ENCODE assay signal across 20 mouse cellular contexts in the genomic region with DNA sequence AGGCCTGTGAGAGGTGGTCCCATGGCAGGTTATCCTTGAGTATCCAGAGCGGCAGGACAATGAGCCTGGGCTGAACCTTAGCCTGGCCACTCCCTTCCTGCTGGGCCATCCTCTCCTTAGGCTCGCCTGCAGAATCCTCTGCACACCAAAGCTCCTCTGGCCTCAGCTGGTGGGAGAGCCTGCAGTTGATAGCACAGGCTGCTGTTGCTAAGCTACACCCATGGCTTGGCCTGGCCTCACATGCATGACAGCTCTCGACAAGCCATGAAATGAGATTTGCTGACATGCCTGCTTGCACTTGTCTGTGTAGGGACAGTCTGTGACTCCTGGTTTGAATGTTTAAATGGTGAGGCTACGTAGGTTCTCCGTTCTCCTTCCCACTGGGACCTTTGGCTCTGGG. TPM values are rescaled to one million over a fixed set of nuclear protein-coding genes. Genes with fewer than 3 reads are reported as not detected.
A peak's percentile ranks its signal among the peaks of the same experiment; 100 is the strongest.
DNase-seq lines count a peak whose midpoint lies in the region; ATAC-seq lines count a peak whose summit lies in the region.
"Had no signal": no experiment of that assay in that cellular context is flagged by ENCODE, and none has a peak within 500 bp of the region (broad histone marks: within the 10 kb centered on the region; RNA-seq: fewer than 3 reads in every experiment).

No protein-coding gene starts in this region.

- peaks cover 24% of the 10 kb centered on the region for H3K27me3 ChIP-seq in hindbrain, embryonic 10.5 days (ENCODE audit: insufficient read depth, poor library complexity, severe bottlenecking)
- H3K27me3 ChIP-seq in midbrain, embryonic 10.5 days (ENCODE audit: low read depth, poor library complexity, severe bottlenecking) = peaks cover 34% of the 10 kb centered on the region
- H3K27me3 ChIP-seq in neural tube, embryonic 14.5 days (ENCODE audit: control insufficient read depth, insufficient read depth, low read length) = no peaks in the 10 kb centered on the region
- peaks cover 29% of the 10 kb centered on the region; the same call in 1 of the 2 replicates for H3K27me3 ChIP-seq in heart, embryonic 11.5 days (ENCODE audit: control insufficient read depth, insufficient read depth, low read length)

- H3K4me2 ChIP-seq in neural tube, embryonic 14.5 days (ENCODE audit: low read depth, low read length) = no peak overlapping the region
- H3K4me2 ChIP-seq in heart, embryonic 11.5 days = no peak overlapping the region
- H3K4me2 ChIP-seq: heart, embryonic 12.5 days; liver, embryonic 12.5 days had no signal

- no peaks in the 10 kb centered on the region for H3K36me3 ChIP-seq in hindbrain, embryonic 10.5 days
- H3K36me3 ChIP-seq in midbrain, embryonic 10.5 days = no peaks in the 10 kb centered on the region
- H3K36me3 ChIP-seq in neural tube, embryonic 14.5 days (ENCODE audit: control insufficient read depth, insufficient read depth, low read length) = no peaks in the 10 kb centered on the region
- H3K36me3 ChIP-seq in heart, embryonic 11.5 days (ENCODE audit: control insufficient read depth, insufficient read depth, low read length) = no peaks in the 10 kb centered on the region
- H3K36me3 ChIP-seq: heart, embryonic 12.5 days; limb, embryonic 10.5 days; liver, embryonic 12.5 days had no signal

- 0 out of 2 replicates have a peak, but pooled peaks have one; percentile 5 for ATAC-seq in frontal cortex, adult (ENCODE audit: low TSS enrichment)
- ATAC-seq in neural tube, embryonic 14.5 days (ENCODE audit: low read depth) = 0 out of 2 replicates have a peak, but pooled peaks have one; percentile 17
- no peak for ATAC-seq in heart, embryonic 11.5 days (replicated peaks; ENCODE audit: insufficient number of reproducible peaks, low FRiP score, low TSS enrichment)
- ATAC-seq: liver, embryonic 12.5 days had no signal

- peak overlapping the region; percentile 57 for H3K27ac ChIP-seq in hindbrain, embryonic 10.5 days
- peak overlapping the region; percentile 69 for H3K27ac ChIP-seq in midbrain, embryonic 10.5 days (replicated peaks)
- H3K27ac ChIP-seq in neural tube, embryonic 14.5 days (ENCODE audit: low read depth, low read length) = peak overlapping the region; percentile 64
- H3K27ac ChIP-seq in heart, embryonic 11.5 days (ENCODE audit: low read depth, low read length) = no peak overlapping the region
- H3K27ac ChIP-seq: limb, embryonic 10.5 days; liver, embryonic 12.5 days had no signal

- no peak overlapping the region for H3K4me3 ChIP-seq in hindbrain, embryonic 10.5 days
- H3K4me3 ChIP-seq in midbrain, embryonic 10.5 days = peak overlapping the region; percentile 9; the same call in 1 of the 2 replicates
- H3K4me3 ChIP-seq in neural tube, embryonic 14.5 days (ENCODE audit: low read depth, low read length) = no peak overlapping the region
- H3K4me3 ChIP-seq in heart, embryonic 11.5 days (ENCODE audit: low read depth, low read length) = no peak overlapping the region
- H3K4me3 ChIP-seq: heart, embryonic 12.5 days; limb, embryonic 10.5 days; liver, embryonic 12.5 days; megakaryocyte, embryonic 14.5 days had no signal

- WGBS in hindbrain, embryonic 10.5 days = 41% methylated on average over 5 of the region's 5 CpGs
- WGBS in midbrain, embryonic 10.5 days = 33% methylated on average over 5 of the region's 5 CpGs
- WGBS in neural tube, embryonic 14.5 days = 32% methylated on average over 5 of the region's 5 CpGs
- WGBS in heart, embryonic 11.5 days (ENCODE audit: insufficient replicate concordance) = 59% methylated on average over 5 of the region's 5 CpGs

- H3K4me1 ChIP-seq in hindbrain, embryonic 10.5 days (replicated peaks) = peaks cover 33% of the 10 kb centered on the region
- H3K4me1 ChIP-seq in midbrain, embryonic 10.5 days = peaks cover 56% of the 10 kb centered on the region
- peaks cover 8% of the 10 kb centered on the region for H3K4me1 ChIP-seq in neural tube, embryonic 14.5 days (ENCODE audit: control insufficient read depth, insufficient read depth, low read length)
- peaks cover 2% of the 10 kb centered on the region; the same call in 1 of the 2 replicates for H3K4me1 ChIP-seq in heart, embryonic 11.5 days (ENCODE audit: control insufficient read depth, insufficient read depth, low read length)
- H3K4me1 ChIP-seq: liver, embryonic 12.5 days had no signal

- H3K9ac ChIP-seq in neural tube, embryonic 14.5 days (replicated peaks; ENCODE audit: low read depth, low read length) = no peak overlapping the region
- no peak overlapping the region for H3K9ac ChIP-seq in heart, embryonic 11.5 days (ENCODE audit: low read depth, low read length)
- H3K9ac ChIP-seq: heart, embryonic 12.5 days; liver, embryonic 12.5 days had no signal

- no peaks in the 10 kb centered on the region; the same call in 1 of the 2 replicates for H3K9me3 ChIP-seq in hindbrain, embryonic 10.5 days
- H3K9me3 ChIP-seq in midbrain, embryonic 10.5 days (replicated peaks) = no peaks in the 10 kb centered on the region; the same call in 1 of the 2 replicates
- H3K9me3 ChIP-seq in neural tube, embryonic 14.5 days (ENCODE audit: control insufficient read depth, low read length) = no peaks in the 10 kb centered on the region
- H3K9me3 ChIP-seq in heart, embryonic 11.5 days (replicated peaks; ENCODE audit: control insufficient read depth, low read length) = peaks cover 5% of the 10 kb centered on the region; the same call in 1 of the 2 replicates
- H3K9me3 ChIP-seq: limb, embryonic 10.5 days; liver, embryonic 12.5 days had no signal

- no peak for DNase-seq in frontal cortex, postnatal 25 days (ENCODE audit: low spot score in 2 of 2)
- peak; percentile 47 for DNase-seq in hindbrain, embryonic 10.5 days (ENCODE audit: low spot score)
- DNase-seq in midbrain, embryonic 10.5 days (ENCODE audit: low spot score) = peak; percentile 78
- DNase-seq in ovary, postnatal 36 days (ENCODE audit: low spot score) = no peak
- DNase-seq: cerebellum, adult 11 months; heart, postnatal 36 days; kidney, adult 2 months; kidney, postnatal 4 days; layer of hippocampus, postnatal 36 days; right cerebral cortex, adult 18-20 months; thymus, postnatal 4 days had no signal

RNA-seq across cellular contexts. Expression of a gene that starts 22.0 kb away (rescaled TPM):
- 19.3 and 24.8 TPM in 2 replicates for polyA plus RNA-seq in hindbrain, embryonic 10.5 days (2016; fragmentation: Nextera tagmentation; extraction: Ambion mirVana)
- 17.7 and 22.0 TPM in 2 replicates for polyA plus RNA-seq in midbrain, embryonic 10.5 days (2016; fragmentation: Nextera tagmentation; extraction: Ambion mirVana)
- 49.5 and 58.7 TPM in 2 replicates for polyA plus RNA-seq in neural tube, embryonic 14.5 days (2014; fragmentation: Nextera tagmentation; extraction: Ambion mirVana)
- polyA plus RNA-seq in heart, embryonic 11.5 days (2014; fragmentation: Nextera tagmentation; extraction: Ambion mirVana) = 4.8 and 5.4 TPM in 2 replicates

RNA-seq across cellular contexts. Expression of a gene that starts 32.6 kb away (rescaled TPM):
- polyA plus RNA-seq in hindbrain, embryonic 10.5 days (2016; fragmentation: Nextera tagmentation; extraction: Ambion mirVana) = 0.14 TPM in 1 of 2 replicates, not detected in the other
- polyA plus RNA-seq in midbrain, embryonic 10.5 days (2016; fragmentation: Nextera tagmentation; extraction: Ambion mirVana) = 0.06 and 0.12 TPM in 2 replicates
- polyA plus RNA-seq in neural tube, embryonic 14.5 days (2014; fragmentation: Nextera tagmentation; extraction: Ambion mirVana) = 0.37 and 0.71 TPM in 2 replicates
- not detected in 2 replicates for polyA plus RNA-seq in heart, embryonic 11.5 days (2014; fragmentation: Nextera tagmentation; extraction: Ambion mirVana)
- polyA plus RNA-seq: C2C12; heart, embryonic 12.5 days; kidney, adult 2 months; limb, embryonic 10.5 days; liver, embryonic 12.5 days; lung, embryonic 16.5 days had no signal

Comparison
In these comparisons a context has a peak if more than half of its experiments do, and no peak if none do; other contexts are left out.
1. DNase-seq: peak in hindbrain, embryonic 10.5 days (single experiment) and midbrain, embryonic 10.5 days (single experiment); none in frontal cortex, postnatal 25 days (0 of 2) and ovary, postnatal 36 days (single experiment).